Mouse (Mus musculus): ENCODE results near the gene Maz.

GRCm38 (mm10) chr7:127009307-127010085, 17.3 kb downstream of the Maz start:
- no peak for TF ChIP-seq CTCF (conservative IDR thresholded peaks at IDR 0.05; ENCODE audit: low read length)
- TF ChIP-seq NANOG (IDR thresholded peaks at IDR 0.05; ENCODE audit: borderline replicate concordance, low read length), result no peak
- TF ChIP-seq POU5F1 (IDR thresholded peaks at IDR 0.05; ENCODE audit: borderline replicate concordance, low read length), result no peak

All from E14TG2a.4 (cell line).